Mouse (Mus musculus): ENCODE data around the gene Tiam2. TPM values are rescaled to one million over a fixed set of nuclear protein-coding genes. Genes with fewer than 3 reads are reported as not detected.
A peak's percentile ranks its signal among the peaks of the same experiment; 100 is the strongest.

Tiam2 gene
- polyA plus RNA-seq, 1 experiment from 2014 or later, result 7.8 TPM

DNA sequence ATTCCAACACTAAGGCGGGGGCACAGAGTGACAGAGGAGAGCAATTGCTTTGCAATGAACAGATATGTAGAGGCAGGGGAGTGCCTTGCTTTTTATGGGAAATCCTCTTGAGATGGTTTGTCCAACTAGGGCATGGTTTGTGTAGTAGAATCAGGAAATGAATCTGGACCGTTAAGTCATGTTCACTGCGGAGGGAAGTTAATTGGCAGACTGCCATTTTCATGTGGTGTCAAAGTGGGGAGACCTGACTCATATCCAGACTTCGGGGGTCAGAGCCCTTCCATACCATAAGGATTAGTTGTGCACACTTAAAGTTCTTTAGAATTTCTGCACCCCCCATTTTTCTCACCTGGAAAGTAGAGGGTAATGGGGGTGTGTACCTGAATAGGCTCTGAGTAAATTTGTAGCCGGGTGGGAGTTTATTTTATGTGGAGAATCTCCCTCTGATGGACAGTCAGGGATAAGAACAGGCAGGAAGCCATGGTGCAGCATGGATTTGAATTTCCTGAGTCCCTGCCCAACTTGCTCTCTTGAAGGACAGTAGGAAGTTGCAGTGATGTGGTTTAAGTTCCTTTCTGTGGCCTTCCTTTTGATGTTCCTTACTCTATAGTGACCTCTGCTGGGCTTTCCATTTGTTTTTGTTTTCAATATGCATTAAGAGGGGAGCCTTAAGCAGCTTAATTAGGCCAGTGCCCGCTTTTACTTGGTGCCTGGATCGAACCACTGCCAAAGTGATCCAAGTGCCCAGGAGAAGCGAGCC, 120.0 kb downstream of the Tiam2 start:
- Histone ChIP-seq H3K4me3 (ENCODE audit: low read depth, low read length) (no peak overlapping the region), H3K4me2 (ENCODE audit: low read depth, low read length) (no peak overlapping the region), H3K27me3 (ENCODE audit: control insufficient read depth, insufficient read depth, low read length) (no peaks in the 10 kb centered on the region), H3K9me3 (ENCODE audit: control insufficient read depth, low read length) (no peaks in the 10 kb centered on the region), H3K4me1 (ENCODE audit: control insufficient read depth, insufficient read depth, low read length) (no peaks in the 10 kb centered on the region), H3K9ac (replicated peaks; ENCODE audit: low read depth, low read length) (no peak overlapping the region), H3K36me3 (ENCODE audit: control insufficient read depth, insufficient read depth, low read length) (no peaks in the 10 kb centered on the region), H3K27ac (ENCODE audit: low read depth, low read length) (0 out of 2 replicates have a peak overlapping the region, but pooled peaks have one; percentile 3)
- ATAC-seq (ENCODE audit: low read depth), result no peak
- WGBS, result 66% methylated on average over 8 of the region's 8 CpGs

DNA sequence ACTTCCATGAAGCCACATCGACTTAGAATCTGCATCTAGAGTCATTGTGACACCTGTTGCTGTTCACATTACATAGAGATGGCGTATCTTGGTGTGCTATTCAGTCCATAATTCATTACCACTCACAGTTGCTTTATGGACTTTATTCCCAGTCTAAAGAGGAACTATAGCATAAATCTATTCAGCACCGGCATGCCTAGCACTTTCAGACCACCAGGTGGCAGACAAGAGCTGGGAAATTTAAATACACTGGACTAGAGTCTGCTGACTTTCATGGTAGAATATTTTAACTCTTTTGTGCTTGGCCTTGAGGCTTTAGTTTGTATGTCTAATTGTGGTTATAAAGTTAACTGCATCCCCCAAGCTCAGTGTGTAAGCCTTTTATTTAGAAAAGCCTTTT, 122.4 kb downstream of the Tiam2 start:
- Histone ChIP-seq H3K4me2 (ENCODE audit: low read depth, low read length) (no peak overlapping the region), H3K27me3 (ENCODE audit: control insufficient read depth, insufficient read depth, low read length) (no peaks in the 10 kb centered on the region), H3K36me3 (ENCODE audit: control insufficient read depth, insufficient read depth, low read length) (no peaks in the 10 kb centered on the region), H3K4me1 (ENCODE audit: control insufficient read depth, insufficient read depth, low read length) (no peaks in the 10 kb centered on the region), H3K9ac (replicated peaks; ENCODE audit: low read depth, low read length) (no peak overlapping the region), H3K9me3 (ENCODE audit: control insufficient read depth, low read length) (no peaks in the 10 kb centered on the region), H3K4me3 (ENCODE audit: low read depth, low read length) (no peak overlapping the region), H3K27ac (ENCODE audit: low read depth, low read length) (no peak overlapping the region)
- ATAC-seq (ENCODE audit: low read depth), result peak; percentile 65
- WGBS, result 30% methylated on average over 3 of the region's 3 CpGs

GRCm38 (mm10) chr17:3451077-3451476, 124.7 kb downstream of the Tiam2 start:
- Histone ChIP-seq H3K9me3 (ENCODE audit: control insufficient read depth, low read length) (no peaks in the 10 kb centered on the region), H3K4me3 (ENCODE audit: low read depth, low read length) (no peak overlapping the region), H3K27ac (ENCODE audit: low read depth, low read length) (no peak overlapping the region), H3K9ac (replicated peaks; ENCODE audit: low read depth, low read length) (no peak overlapping the region), H3K27me3 (ENCODE audit: control insufficient read depth, insufficient read depth, low read length) (no peaks in the 10 kb centered on the region), H3K36me3 (ENCODE audit: control insufficient read depth, insufficient read depth, low read length) (no peaks in the 10 kb centered on the region), H3K4me1 (ENCODE audit: control insufficient read depth, insufficient read depth, low read length) (no peaks in the 10 kb centered on the region), H3K4me2 (ENCODE audit: low read depth, low read length) (no peak overlapping the region)
- ATAC-seq (ENCODE audit: low read depth), result no peak
- 77% methylated on average over 2 of the region's 2 CpGs for WGBS

DNA sequence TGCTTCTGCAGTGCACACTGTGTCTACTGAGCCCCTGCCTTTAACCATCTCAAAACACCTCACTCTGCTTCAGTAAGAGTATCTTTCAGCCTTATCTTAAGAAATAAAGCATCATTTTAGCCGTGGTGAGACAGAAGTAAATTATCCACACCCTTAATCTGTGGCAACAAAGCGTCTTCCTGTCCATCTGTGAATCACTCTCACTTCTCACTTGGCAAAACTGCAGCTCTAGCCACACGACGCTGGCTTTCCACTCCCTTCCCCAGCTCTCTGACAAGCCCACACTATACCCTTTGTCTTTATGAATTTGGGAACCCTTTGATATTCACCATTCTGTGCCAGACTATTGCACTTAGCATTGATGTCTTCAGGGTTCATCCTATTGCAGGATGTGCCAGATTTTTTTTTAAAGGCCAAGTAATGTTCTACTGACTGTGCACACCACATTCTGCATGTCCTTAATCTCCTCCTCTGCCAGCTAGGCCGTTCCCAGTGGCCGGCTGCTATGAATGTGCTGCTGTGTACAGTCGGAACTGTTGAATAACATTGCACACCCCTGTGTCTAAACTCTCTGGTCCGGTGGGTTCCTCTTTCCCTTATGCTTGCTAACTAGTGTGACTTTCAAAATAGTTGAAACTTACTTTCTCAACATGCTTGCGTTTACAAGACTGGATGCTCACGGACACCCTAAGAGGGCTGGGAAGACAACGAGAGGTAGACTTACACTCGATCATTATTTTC, 126.4 kb downstream of the Tiam2 start:
- no peaks in the 10 kb centered on the region for H3K27me3 ChIP-seq (ENCODE audit: control insufficient read depth, insufficient read depth, low read length)
- 84% methylated on average over 12 of the region's 12 CpGs for WGBS
- no peaks in the 10 kb centered on the region for H3K4me1 ChIP-seq (ENCODE audit: control insufficient read depth, insufficient read depth, low read length)
- H3K36me3 ChIP-seq (ENCODE audit: control insufficient read depth, insufficient read depth, low read length), result no peaks in the 10 kb centered on the region
- no peak overlapping the region for H3K4me3 ChIP-seq (ENCODE audit: low read depth, low read length)
- no peak overlapping the region for H3K4me2 ChIP-seq (ENCODE audit: low read depth, low read length)
- no peak overlapping the region for H3K27ac ChIP-seq (ENCODE audit: low read depth, low read length)
- no peak overlapping the region for H3K9ac ChIP-seq (replicated peaks; ENCODE audit: low read depth, low read length)
- ATAC-seq (ENCODE audit: low read depth), result no peak
- H3K9me3 ChIP-seq (ENCODE audit: control insufficient read depth, low read length), result no peaks in the 10 kb centered on the region

- Histone ChIP-seq H3K9me3 (ENCODE audit: control insufficient read depth, low read length) (no peaks in the 10 kb centered on the region), H3K27ac (ENCODE audit: low read depth, low read length) (no peak overlapping the region), H3K4me2 (ENCODE audit: low read depth, low read length) (no peak overlapping the region), H3K27me3 (ENCODE audit: control insufficient read depth, insufficient read depth, low read length) (no peaks in the 10 kb centered on the region), H3K9ac (replicated peaks; ENCODE audit: low read depth, low read length) (no peak overlapping the region), H3K4me3 (ENCODE audit: low read depth, low read length) (no peak overlapping the region), H3K4me1 (ENCODE audit: control insufficient read depth, insufficient read depth, low read length) (no peaks in the 10 kb centered on the region), H3K36me3 (ENCODE audit: control insufficient read depth, insufficient read depth, low read length) (no peaks in the 10 kb centered on the region)
- 42% methylated on average over 10 of the region's 10 CpGs for WGBS
- ATAC-seq (ENCODE audit: low read depth), result no peak
These were observed 127.6 kb downstream of the Tiam2 start for GRCm38 (mm10) chr17:3453946-3454345.

- Histone ChIP-seq H3K9me3 (ENCODE audit: control insufficient read depth, low read length) (no peaks in the 10 kb centered on the region), H3K4me2 (ENCODE audit: low read depth, low read length) (no peak overlapping the region), H3K27ac (ENCODE audit: low read depth, low read length) (no peak overlapping the region), H3K9ac (replicated peaks; ENCODE audit: low read depth, low read length) (no peak overlapping the region), H3K27me3 (ENCODE audit: control insufficient read depth, insufficient read depth, low read length) (no peaks in the 10 kb centered on the region), H3K4me1 (ENCODE audit: control insufficient read depth, insufficient read depth, low read length) (no peaks in the 10 kb centered on the region), H3K4me3 (ENCODE audit: low read depth, low read length) (no peak overlapping the region), H3K36me3 (ENCODE audit: control insufficient read depth, insufficient read depth, low read length) (no peaks in the 10 kb centered on the region)
- ATAC-seq (ENCODE audit: low read depth), result no peak
- WGBS, result 94% methylated on average over 9 of the region's 9 CpGs
These were observed 128.5 kb downstream of the Tiam2 start for GRCm38 (mm10) chr17:3454850-3455249.

DNA sequence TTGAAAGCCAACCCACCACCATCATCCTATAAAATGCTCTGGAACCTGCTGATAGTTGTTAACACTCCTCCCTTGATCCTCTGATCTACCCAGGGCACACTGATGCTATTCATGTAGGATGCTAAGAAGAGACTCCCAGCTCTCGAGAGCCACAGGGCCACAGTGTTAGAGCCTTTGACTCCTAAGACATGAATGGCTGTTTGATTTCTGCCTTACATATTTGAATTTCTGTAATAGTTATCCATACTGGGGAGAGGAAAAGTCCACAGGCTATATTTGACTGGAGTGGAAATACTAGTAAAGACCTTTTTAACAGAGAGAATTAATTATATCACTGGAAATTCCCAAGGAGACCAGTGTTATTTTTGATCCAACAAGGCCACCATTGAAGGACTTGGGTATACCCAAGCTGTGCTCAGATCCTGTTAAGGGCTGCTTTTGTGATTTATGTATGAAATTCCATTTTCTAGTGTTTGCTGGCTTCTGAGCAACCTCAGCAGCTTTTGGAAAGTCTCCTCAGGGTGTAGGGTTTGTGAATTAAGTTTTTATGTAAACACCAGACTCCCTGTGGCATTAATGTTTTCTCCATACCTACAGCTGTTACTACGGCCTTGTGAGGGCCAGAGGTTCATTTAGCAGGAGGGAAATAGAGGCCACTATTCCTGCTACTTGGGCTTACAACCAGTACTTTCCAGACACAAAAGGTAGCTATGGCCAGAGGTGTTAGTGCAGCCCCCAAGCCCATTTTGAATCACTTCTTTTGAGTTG, 131.7 kb downstream of the Tiam2 start:
- H3K36me3 ChIP-seq (ENCODE audit: control insufficient read depth, insufficient read depth, low read length), result no peaks in the 10 kb centered on the region
- H3K4me2 ChIP-seq (ENCODE audit: low read depth, low read length), result no peak overlapping the region
- H3K9ac ChIP-seq (replicated peaks; ENCODE audit: low read depth, low read length), result no peak overlapping the region
- H3K27ac ChIP-seq (ENCODE audit: low read depth, low read length), result no peak overlapping the region
- no peaks in the 10 kb centered on the region for H3K9me3 ChIP-seq (ENCODE audit: control insufficient read depth, low read length)
- 64% methylated on average over 2 of the region's 2 CpGs for WGBS
- H3K4me3 ChIP-seq (ENCODE audit: low read depth, low read length), result no peak overlapping the region
- H3K4me1 ChIP-seq (ENCODE audit: control insufficient read depth, insufficient read depth, low read length), result no peaks in the 10 kb centered on the region
- H3K27me3 ChIP-seq (ENCODE audit: control insufficient read depth, insufficient read depth, low read length), result no peaks in the 10 kb centered on the region
- ATAC-seq (ENCODE audit: low read depth), result no peak

- Histone ChIP-seq H3K27ac (ENCODE audit: low read depth, low read length) (no peak overlapping the region), H3K4me2 (ENCODE audit: low read depth, low read length) (no peak overlapping the region), H3K4me1 (ENCODE audit: control insufficient read depth, insufficient read depth, low read length) (no peaks in the 10 kb centered on the region), H3K9ac (replicated peaks; ENCODE audit: low read depth, low read length) (no peak overlapping the region), H3K36me3 (ENCODE audit: control insufficient read depth, insufficient read depth, low read length) (no peaks in the 10 kb centered on the region), H3K27me3 (ENCODE audit: control insufficient read depth, insufficient read depth, low read length) (no peaks in the 10 kb centered on the region), H3K4me3 (ENCODE audit: low read depth, low read length) (no peak overlapping the region), H3K9me3 (ENCODE audit: control insufficient read depth, low read length) (no peaks in the 10 kb centered on the region)
- no peak for ATAC-seq (ENCODE audit: low read depth)
- 70% methylated on average over 4 of the region's 4 CpGs for WGBS
These were observed 139.5 kb downstream of the Tiam2 start for GRCm38 (mm10) chr17:3465861-3466260.

GRCm38 (mm10) chr17:3466681-3467080, 140.3 kb downstream of the Tiam2 start:
- H3K9ac ChIP-seq (replicated peaks; ENCODE audit: low read depth, low read length), result no peak overlapping the region
- H3K4me2 ChIP-seq (ENCODE audit: low read depth, low read length), result no peak overlapping the region
- H3K4me1 ChIP-seq (ENCODE audit: control insufficient read depth, insufficient read depth, low read length), result no peaks in the 10 kb centered on the region
- H3K27me3 ChIP-seq (ENCODE audit: control insufficient read depth, insufficient read depth, low read length), result no peaks in the 10 kb centered on the region
- H3K4me3 ChIP-seq (ENCODE audit: low read depth, low read length), result no peak overlapping the region
- 95% methylated on average over 3 of the region's 3 CpGs for WGBS
- H3K27ac ChIP-seq (ENCODE audit: low read depth, low read length), result no peak overlapping the region
- H3K9me3 ChIP-seq (ENCODE audit: control insufficient read depth, low read length), result no peaks in the 10 kb centered on the region
- H3K36me3 ChIP-seq (ENCODE audit: control insufficient read depth, insufficient read depth, low read length), result no peaks in the 10 kb centered on the region
- no peak for ATAC-seq (ENCODE audit: low read depth)

Data from neural tube, embryonic 14.5 days (tissue).